Mouse (Mus musculus): Measurements from ENCODE around the gene Gm28048.

- TF ChIP-seq CTCF (IDR thresholded peaks at IDR 0.05; ENCODE audit: low read depth) (no peak), EP300 (IDR thresholded peaks at IDR 0.05; ENCODE audit: low read depth) (no peak)
Measured at GRCm38 (mm10) chr11:22873383-22873782, 108.5 kb downstream of the Gm28048 start.

Measured in liver, embryonic 14.5 days (tissue).